In genomic region chr4:140562461-140563178, GRCm38 (mm10) we compare ENCODE assay signal across 9 mouse cellular contexts.
DNase-seq lines count a peak whose midpoint lies in the region; ATAC-seq and TF ChIP-seq lines count a peak whose summit lies in the region.
"Had no signal": no experiment of that assay in that cellular context is flagged by ENCODE, and none has a peak within 500 bp of the region (broad histone marks: within the 10 kb centered on the region; RNA-seq: fewer than 3 reads in every experiment).

No protein-coding gene starts in this region.

- no peaks in the 10 kb centered on the region for H3K27me3 ChIP-seq in E14TG2a.4 (ENCODE audit: insufficient read depth, low read length)
- no peaks in the 10 kb centered on the region for H3K27me3 ChIP-seq in intestine, postnatal 0 days (replicated peaks; ENCODE audit: control insufficient read depth, insufficient read depth, low read length)
- H3K27me3 ChIP-seq in liver, postnatal 0 days (ENCODE audit: insufficient read depth, low read length), result no peaks in the 10 kb centered on the region

- no peak for TF ChIP-seq EP300 in liver, postnatal 0 days (IDR thresholded peaks at IDR 0.05; ENCODE audit: low read depth)

- peaks cover 65% of the 10 kb centered on the region for H3K4me1 ChIP-seq in E14TG2a.4 (replicated peaks; ENCODE audit: low read depth, low read length)
- H3K4me1 ChIP-seq in intestine, postnatal 0 days (replicated peaks; ENCODE audit: control insufficient read depth, insufficient read depth, low read length), result no peaks in the 10 kb centered on the region
- no peaks in the 10 kb centered on the region for H3K4me1 ChIP-seq in liver, postnatal 0 days (ENCODE audit: insufficient read depth)

- peak overlapping the region; percentile 28; the same call in 1 of the 2 replicates for H3K27ac ChIP-seq in intestine, postnatal 0 days (ENCODE audit: low read depth, low read length)
- H3K27ac ChIP-seq in liver, postnatal 0 days (ENCODE audit: low read depth), result no peak overlapping the region

- H3K9me3 ChIP-seq in E14TG2a.4 (ENCODE audit: low read length), result peaks cover 5% of the 10 kb centered on the region; the same call in 1 of the 2 replicates
- H3K9me3 ChIP-seq in intestine, postnatal 0 days (ENCODE audit: control insufficient read depth), result no peaks in the 10 kb centered on the region
- peaks cover 8% of the 10 kb centered on the region; the same call in 1 of the 2 replicates for H3K9me3 ChIP-seq in liver, postnatal 0 days (ENCODE audit: low read length)

- 78% methylated on average over 10 of the region's 10 CpGs for WGBS in intestine, postnatal 0 days
- 74% methylated on average over 10 of the region's 10 CpGs for WGBS in liver, postnatal 0 days (ENCODE audit: insufficient replicate concordance)

- 0 out of 2 replicates have a peak overlapping the region, but pooled peaks have one; percentile 20 for H3K4me3 ChIP-seq in E14TG2a.4 (replicated peaks; ENCODE audit: low read length)
- H3K4me3 ChIP-seq in intestine, postnatal 0 days (ENCODE audit: low read depth, low read length), result no peak overlapping the region
- H3K4me3 ChIP-seq in liver, postnatal 0 days (ENCODE audit: low read depth, low read length), result no peak overlapping the region

- ATAC-seq in intestine, postnatal 0 days, result no peak; the same call in 1 of the 2 replicates
- no peak for ATAC-seq in liver, postnatal 0 days

- H3K4me2 ChIP-seq in intestine, postnatal 0 days (replicated peaks; ENCODE audit: low read depth), result no peak overlapping the region
- no peak overlapping the region for H3K4me2 ChIP-seq in liver, postnatal 0 days (ENCODE audit: low read depth, low read length)

- H3K9ac ChIP-seq in intestine, postnatal 0 days (ENCODE audit: low read depth, low read length), result no peak overlapping the region
- H3K9ac ChIP-seq in liver, postnatal 0 days (replicated peaks), result no peak overlapping the region

- no peak for TF ChIP-seq CTCF in E14TG2a.4 (conservative IDR thresholded peaks at IDR 0.05; ENCODE audit: low read length)
- no peak for TF ChIP-seq CTCF in intestine, postnatal 0 days (IDR thresholded peaks at IDR 0.05; ENCODE audit: low read depth)
- no peak for TF ChIP-seq CTCF in liver, postnatal 0 days (IDR thresholded peaks at IDR 0.05; ENCODE audit: low read depth)

- peaks cover 70% of the 10 kb centered on the region for H3K36me3 ChIP-seq in E14TG2a.4 (ENCODE audit: insufficient read depth, low read length)
- H3K36me3 ChIP-seq in intestine, postnatal 0 days (ENCODE audit: control insufficient read depth, insufficient read depth), result peaks cover 57% of the 10 kb centered on the region
- H3K36me3 ChIP-seq in liver, postnatal 0 days (replicated peaks; ENCODE audit: insufficient read depth, low read length), result peaks cover 20% of the 10 kb centered on the region

- DNase-seq in cerebellum, postnatal 14 days, result peak; percentile 81 to 86
- no peak for DNase-seq in cerebellum, adult 9-10 months
- DNase-seq in layer of hippocampus, postnatal 10 days (ENCODE audit: low spot score in 2 of 2), result peak; percentile 55 to 58
- DNase-seq in layer of hippocampus, adult 11-12 months (ENCODE audit: low spot score), result no peak
- no peak for DNase-seq in spleen, adult 12 weeks (ENCODE audit: low spot score)
- DNase-seq in liver, postnatal 0 days, result no peak
- DNase-seq: kidney, postnatal 10 days had no signal

Comparison
In these comparisons a context has a peak if more than half of its experiments do, and no peak if none do; other contexts are left out.
1. DNase-seq: peak in cerebellum, postnatal 14 days (2 of 2) and layer of hippocampus, postnatal 10 days (2 of 2); none in cerebellum, adult 9-10 months (single experiment), layer of hippocampus, adult 11-12 months (single experiment), spleen, adult 12 weeks (single experiment) and liver, postnatal 0 days (single experiment).